Mouse (Mus musculus): ENCODE results near the gene B3galt1. TPM values are rescaled to one million over a fixed set of nuclear protein-coding genes. Genes with fewer than 3 reads are reported as not detected.

Gene B3galt1
- polyA plus RNA-seq, 1 experiment: 0.04 TPM

DNA sequence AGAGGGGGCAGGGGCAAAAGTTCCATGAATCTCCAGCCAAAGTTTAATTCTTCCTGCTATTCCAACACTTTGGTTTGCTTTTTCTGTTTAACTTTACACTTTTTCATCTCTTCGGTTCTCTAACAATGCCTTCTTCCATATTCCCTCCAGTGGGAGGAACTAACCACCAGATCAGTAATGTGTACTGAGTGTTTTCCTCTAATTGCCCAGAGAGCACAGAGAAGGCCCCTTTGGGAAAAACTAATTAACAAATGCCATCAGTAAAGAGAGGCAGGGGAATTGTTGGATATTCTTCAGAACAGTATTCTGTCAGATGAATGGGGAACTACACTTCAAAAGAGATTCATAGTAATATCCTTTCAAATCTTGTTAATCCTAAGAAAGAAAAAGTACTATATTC, 338.1 kb downstream of the B3galt1 start:
- Histone ChIP-seq H3K27ac (ENCODE audit: insufficient read depth, low read depth, low read length) (no peak overlapping the region), H3K36me3 (ENCODE audit: control insufficient read depth, insufficient read depth, low read length) (no peaks in the 10 kb centered on the region), H3K27me3 (ENCODE audit: control insufficient read depth, insufficient read depth, low read length) (no peaks in the 10 kb centered on the region), H3K4me3 (ENCODE audit: low read depth, low read length) (no peak overlapping the region), H3K4me1 (ENCODE audit: control insufficient read depth, insufficient read depth, insufficient read length, low read length) (no peaks in the 10 kb centered on the region)
- TF ChIP-seq CTCF (IDR thresholded peaks at IDR 0.05; ENCODE audit: extremely low read depth, insufficient read length, insufficient replicate concordance, low read depth, low read length): no peak
- TF ChIP-seq POLR2A (IDR thresholded peaks at IDR 0.05; ENCODE audit: low read depth, low read length): no peak
- 71% methylated on average over 1 of the region's 1 CpGs for WGBS

DNA sequence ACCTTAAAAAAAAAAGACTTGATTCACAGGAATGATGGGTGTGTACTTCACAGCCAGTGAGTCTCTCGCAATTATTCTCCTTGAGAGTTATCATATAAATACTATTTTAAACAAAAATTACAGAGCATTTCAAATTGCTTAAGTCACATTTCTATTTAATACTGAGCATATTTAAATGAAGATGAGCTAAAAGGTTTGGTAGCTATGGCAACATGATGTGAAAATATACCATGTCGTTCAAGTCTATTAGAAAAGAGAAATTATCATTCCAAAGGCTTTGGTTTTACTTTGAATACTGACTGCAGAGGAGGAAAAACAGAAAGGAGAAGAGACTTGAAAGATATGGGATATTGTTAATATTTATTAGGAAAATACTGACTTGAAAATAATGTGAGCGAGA, 366.3 kb downstream of the B3galt1 start:
- no peak overlapping the region for H3K4me3 ChIP-seq (ENCODE audit: low read depth, low read length)
- no peaks in the 10 kb centered on the region for H3K27me3 ChIP-seq (ENCODE audit: control insufficient read depth, insufficient read depth, low read length)
- 77% methylated on average over 3 of the region's 3 CpGs for WGBS
- no peaks in the 10 kb centered on the region for H3K4me1 ChIP-seq (ENCODE audit: control insufficient read depth, insufficient read depth, insufficient read length, low read length)
- no peak overlapping the region for H3K27ac ChIP-seq (ENCODE audit: insufficient read depth, low read depth, low read length)
- no peak for TF ChIP-seq POLR2A (IDR thresholded peaks at IDR 0.05; ENCODE audit: low read depth, low read length)
- TF ChIP-seq CTCF (IDR thresholded peaks at IDR 0.05; ENCODE audit: extremely low read depth, insufficient read length, insufficient replicate concordance, low read depth, low read length): no peak
- H3K36me3 ChIP-seq (ENCODE audit: control insufficient read depth, insufficient read depth, low read length): no peaks in the 10 kb centered on the region

DNA sequence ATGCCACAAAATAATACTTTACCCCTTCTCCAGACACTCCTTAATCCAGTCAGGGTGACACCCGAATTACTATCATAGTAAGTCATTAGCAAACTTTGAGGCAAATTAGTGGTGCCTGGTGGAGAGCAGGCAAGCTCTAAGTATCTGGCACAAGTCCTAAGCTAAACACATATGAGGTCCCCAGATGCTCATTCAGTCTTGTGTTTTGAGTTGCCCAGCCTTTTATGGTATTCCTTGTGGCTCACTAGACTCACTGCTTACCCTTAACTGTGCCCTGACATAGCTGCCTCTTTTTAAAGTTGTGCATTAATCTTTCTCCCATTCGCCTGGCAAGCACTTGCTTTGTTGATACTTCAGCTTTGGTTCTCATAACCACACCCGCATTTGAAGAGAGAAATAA, 382.7 kb downstream of the B3galt1 start:
- Histone ChIP-seq H3K4me1 (ENCODE audit: control insufficient read depth, insufficient read depth, insufficient read length, low read length) (no peaks in the 10 kb centered on the region), H3K4me3 (ENCODE audit: low read depth, low read length) (no peak overlapping the region), H3K27me3 (ENCODE audit: control insufficient read depth, insufficient read depth, low read length) (no peaks in the 10 kb centered on the region), H3K36me3 (ENCODE audit: control insufficient read depth, insufficient read depth, low read length) (no peaks in the 10 kb centered on the region), H3K27ac (ENCODE audit: insufficient read depth, low read depth, low read length) (no peak overlapping the region)
- 68% methylated on average over 3 of the region's 3 CpGs for WGBS
- TF ChIP-seq CTCF (IDR thresholded peaks at IDR 0.05; ENCODE audit: extremely low read depth, insufficient read length, insufficient replicate concordance, low read depth, low read length): no peak
- TF ChIP-seq POLR2A (IDR thresholded peaks at IDR 0.05; ENCODE audit: low read depth, low read length): no peak

DNA sequence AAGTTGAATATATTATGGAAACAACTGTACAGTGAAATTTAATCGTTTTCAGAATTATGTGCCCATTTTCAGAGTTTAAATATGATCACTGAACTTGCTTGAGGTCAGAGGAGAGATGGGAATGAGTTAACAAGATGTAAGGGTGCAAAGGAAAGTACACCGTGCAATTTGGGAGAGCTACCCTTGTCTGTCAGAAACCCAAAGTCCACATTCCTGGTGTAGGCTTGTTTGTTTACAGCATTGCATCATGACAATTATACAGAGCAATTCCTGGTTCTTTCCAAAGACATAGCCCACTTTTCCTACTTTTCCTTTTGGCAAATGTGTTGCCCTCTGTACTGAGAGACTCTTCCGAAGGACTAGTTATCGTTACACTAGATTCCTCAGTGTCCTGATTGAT, 390.5 kb downstream of the B3galt1 start:
- Histone ChIP-seq H3K27me3 (ENCODE audit: control insufficient read depth, insufficient read depth, low read length) (no peaks in the 10 kb centered on the region), H3K4me1 (ENCODE audit: control insufficient read depth, insufficient read depth, insufficient read length, low read length) (no peaks in the 10 kb centered on the region), H3K27ac (ENCODE audit: insufficient read depth, low read depth, low read length) (no peak overlapping the region), H3K36me3 (ENCODE audit: control insufficient read depth, insufficient read depth, low read length) (no peaks in the 10 kb centered on the region), H3K4me3 (ENCODE audit: low read depth, low read length) (no peak overlapping the region)
- no peak for TF ChIP-seq CTCF (IDR thresholded peaks at IDR 0.05; ENCODE audit: extremely low read depth, insufficient read length, insufficient replicate concordance, low read depth, low read length)
- no peak for TF ChIP-seq POLR2A (IDR thresholded peaks at IDR 0.05; ENCODE audit: low read depth, low read length)
- WGBS: 79% methylated on average over 4 of the region's 4 CpGs

DNA sequence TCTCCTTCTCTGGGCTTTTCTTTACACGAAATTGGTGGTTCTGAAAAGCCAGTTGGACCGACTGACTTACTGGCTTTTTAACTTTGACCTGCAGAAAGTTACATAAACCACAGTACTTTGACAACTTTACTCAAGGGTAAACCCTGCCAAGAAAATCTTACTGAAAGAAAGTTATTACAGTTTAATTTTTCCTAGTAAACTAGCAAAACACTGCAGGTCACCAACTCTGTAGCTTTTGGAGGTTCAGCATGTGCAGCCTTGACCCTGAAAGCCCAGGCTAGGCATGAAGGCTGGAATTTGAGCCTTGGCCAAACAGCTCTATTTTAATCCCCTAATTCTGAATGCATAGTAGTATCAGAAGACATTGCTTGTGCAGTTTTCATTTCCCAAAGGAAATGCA, 391.9 kb downstream of the B3galt1 start:
- no peaks in the 10 kb centered on the region for H3K4me1 ChIP-seq (ENCODE audit: control insufficient read depth, insufficient read depth, insufficient read length, low read length)
- no peaks in the 10 kb centered on the region for H3K36me3 ChIP-seq (ENCODE audit: control insufficient read depth, insufficient read depth, low read length)
- TF ChIP-seq CTCF (IDR thresholded peaks at IDR 0.05; ENCODE audit: extremely low read depth, insufficient read length, insufficient replicate concordance, low read depth, low read length) (no peak), POLR2A (IDR thresholded peaks at IDR 0.05; ENCODE audit: low read depth, low read length) (no peak)
- H3K27ac ChIP-seq (ENCODE audit: insufficient read depth, low read depth, low read length): no peak overlapping the region
- H3K27me3 ChIP-seq (ENCODE audit: control insufficient read depth, insufficient read depth, low read length): no peaks in the 10 kb centered on the region
- 78% methylated on average over 2 of the region's 2 CpGs for WGBS
- H3K4me3 ChIP-seq (ENCODE audit: low read depth, low read length): no peak overlapping the region

DNA sequence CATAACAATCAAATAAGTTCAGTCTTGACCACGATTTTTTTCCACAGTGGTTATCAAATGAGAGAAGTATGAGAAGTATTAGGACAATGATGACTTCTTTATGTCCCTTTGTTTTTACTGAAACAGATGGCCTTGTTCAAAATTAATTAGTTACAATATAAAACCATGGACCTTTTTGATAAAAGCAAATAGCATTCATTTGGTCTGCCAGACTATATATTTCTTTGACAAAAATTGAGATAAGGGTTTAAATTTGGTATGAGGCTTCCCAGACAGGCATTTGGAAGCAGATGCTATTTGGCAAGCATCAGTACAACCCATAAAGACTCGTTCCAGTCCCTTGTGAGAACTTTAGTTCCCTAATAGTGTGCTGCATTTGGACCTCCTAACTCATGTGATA, 395.0 kb downstream of the B3galt1 start:
- Histone ChIP-seq H3K36me3 (ENCODE audit: control insufficient read depth, insufficient read depth, low read length) (no peaks in the 10 kb centered on the region), H3K4me1 (ENCODE audit: control insufficient read depth, insufficient read depth, insufficient read length, low read length) (no peaks in the 10 kb centered on the region), H3K27ac (ENCODE audit: insufficient read depth, low read depth, low read length) (no peak overlapping the region), H3K27me3 (ENCODE audit: control insufficient read depth, insufficient read depth, low read length) (no peaks in the 10 kb centered on the region), H3K4me3 (ENCODE audit: low read depth, low read length) (no peak overlapping the region)
- TF ChIP-seq POLR2A (IDR thresholded peaks at IDR 0.05; ENCODE audit: low read depth, low read length): no peak
- TF ChIP-seq CTCF (IDR thresholded peaks at IDR 0.05; ENCODE audit: extremely low read depth, insufficient read length, insufficient replicate concordance, low read depth, low read length): no peak
- WGBS: 44% methylated on average over 2 of the region's 2 CpGs

DNA sequence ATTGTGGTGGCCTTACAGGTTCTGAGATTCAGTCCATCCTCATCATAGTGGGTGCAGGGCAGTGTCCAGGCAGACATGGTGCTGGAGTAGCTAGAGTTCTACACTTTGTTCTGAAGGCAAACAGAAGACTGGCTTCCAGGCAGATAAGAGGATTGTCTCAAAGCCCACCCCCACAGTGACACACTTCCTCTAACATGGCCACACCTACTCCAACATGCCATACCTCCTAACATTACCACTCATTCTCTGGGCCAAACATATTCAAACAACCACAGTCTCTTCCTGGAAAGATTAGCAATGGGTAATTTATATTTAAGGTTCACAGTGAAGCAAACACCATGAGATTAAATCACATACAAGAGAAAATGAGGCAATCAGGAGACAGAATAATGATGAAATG, 403.1 kb downstream of the B3galt1 start:
- Histone ChIP-seq H3K27ac (ENCODE audit: insufficient read depth, low read depth, low read length) (no peak overlapping the region), H3K27me3 (ENCODE audit: control insufficient read depth, insufficient read depth, low read length) (no peaks in the 10 kb centered on the region), H3K36me3 (ENCODE audit: control insufficient read depth, insufficient read depth, low read length) (no peaks in the 10 kb centered on the region), H3K4me1 (ENCODE audit: control insufficient read depth, insufficient read depth, insufficient read length, low read length) (no peaks in the 10 kb centered on the region), H3K4me3 (ENCODE audit: low read depth, low read length) (no peak overlapping the region)
- no peak for TF ChIP-seq CTCF (IDR thresholded peaks at IDR 0.05; ENCODE audit: extremely low read depth, insufficient read length, insufficient replicate concordance, low read depth, low read length)
- TF ChIP-seq POLR2A (IDR thresholded peaks at IDR 0.05; ENCODE audit: low read depth, low read length): no peak

DNA sequence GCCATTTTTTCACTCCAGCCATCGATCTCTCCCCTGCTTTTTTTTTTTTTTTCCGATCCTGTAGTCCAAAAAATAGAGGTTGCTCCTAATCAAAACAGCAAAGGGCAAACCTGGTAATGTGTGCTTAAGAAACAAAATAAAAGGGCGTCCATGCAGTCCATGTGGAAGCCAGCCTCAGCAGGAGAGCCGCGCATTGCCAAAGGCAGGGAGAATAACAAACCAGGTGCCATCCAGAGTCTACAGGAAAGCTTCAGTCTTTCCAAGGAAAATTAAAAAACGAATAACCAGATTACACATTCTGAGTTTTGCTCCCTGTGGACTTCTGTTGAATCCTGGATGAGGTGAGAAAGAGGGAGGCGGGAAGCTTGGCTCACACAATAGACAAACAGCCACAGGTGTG, 405.4 kb downstream of the B3galt1 start:
- Histone ChIP-seq H3K4me1 (ENCODE audit: control insufficient read depth, insufficient read depth, insufficient read length, low read length) (no peaks in the 10 kb centered on the region), H3K27me3 (ENCODE audit: control insufficient read depth, insufficient read depth, low read length) (no peaks in the 10 kb centered on the region), H3K27ac (ENCODE audit: insufficient read depth, low read depth, low read length) (no peak overlapping the region), H3K36me3 (ENCODE audit: control insufficient read depth, insufficient read depth, low read length) (no peaks in the 10 kb centered on the region), H3K4me3 (ENCODE audit: low read depth, low read length) (no peak overlapping the region)
- no peak for TF ChIP-seq POLR2A (IDR thresholded peaks at IDR 0.05; ENCODE audit: low read depth, low read length)
- no peak for TF ChIP-seq CTCF (IDR thresholded peaks at IDR 0.05; ENCODE audit: extremely low read depth, insufficient read length, insufficient replicate concordance, low read depth, low read length)
- 73% methylated on average over 7 of the region's 7 CpGs for WGBS
